Mouse (Mus musculus): ENCODE results near the gene Gm20867. TPM values are rescaled to one million over a fixed set of nuclear protein-coding genes. Genes with fewer than 3 reads are reported as not detected.
"Not testable (repeated sequence)": the region's sequence is repeated elsewhere in the genome, so short reads cannot be mapped to it uniquely, and the experiment has no call there.

Gene Gm20867
- total RNA-seq (2021) = not detected in 2 replicates
- long read RNA-seq = 0 reads

DNA sequence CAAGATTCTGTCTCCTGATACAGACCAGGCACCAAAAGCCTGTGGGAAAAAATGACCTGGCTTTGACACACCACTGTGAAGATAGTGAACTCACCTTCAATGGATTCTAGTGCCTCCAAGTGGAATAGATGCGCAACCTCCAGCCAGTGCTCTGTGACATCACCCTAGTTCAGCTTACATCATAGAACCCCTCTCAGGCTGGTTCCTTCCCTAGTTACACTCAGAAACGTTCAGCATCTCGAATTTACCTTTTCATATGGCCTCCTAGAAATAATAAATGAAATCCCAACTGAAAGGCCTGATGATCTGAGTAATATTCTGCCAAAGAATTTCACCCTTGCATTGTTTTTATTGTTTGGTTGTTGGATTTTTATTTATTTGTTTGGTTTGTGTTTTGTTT is at the start of gene Gm20867:
Gene Gm20867, minus strand, starts transcription at position 101 of the 400 bp plus-strand sequence.
- DNase-seq = not testable (repeated sequence)

Other genes with a start within 250 kb of the Gm20867 start
- gene Gm29564, start 249.8 kb upstream of the Gm20867 start, total RNA-seq (2021) = not detected in 2 replicates